Mouse (Mus musculus): ENCODE measurements at regions not wholly inside any gene's neighbourhood (a gene's known extent, or its start where the extent isn't known, plus 50 kb on each side); places are given as distances from the start of the nearest gene placed in this dataset.

- Histone ChIP-seq H3K9me3 (ENCODE audit: low read length) (no peaks in the 10 kb centered on the region), H3K27me3 (ENCODE audit: insufficient read depth, low read length) (no peaks in the 10 kb centered on the region), H3K4me1 (replicated peaks; ENCODE audit: low read depth, low read length) (no peaks in the 10 kb centered on the region), H3K36me3 (ENCODE audit: insufficient read depth, low read length) (no peaks in the 10 kb centered on the region), H3K4me3 (replicated peaks; ENCODE audit: low read length) (no peak overlapping the region)
- TF ChIP-seq NANOG (IDR thresholded peaks at IDR 0.05; ENCODE audit: borderline replicate concordance, low read length): no peak
- TF ChIP-seq POU5F1 (IDR thresholded peaks at IDR 0.05; ENCODE audit: borderline replicate concordance, low read length): no peak
Observed at GRCm38 (mm10) chr6:16551131-16551530, 347.1 kb downstream of the Tfec start.

GRCm38 (mm10) chr6:16550445-16550844 is 347.8 kb downstream of the Tfec start:
- no peak overlapping the region for H3K4me3 ChIP-seq (replicated peaks; ENCODE audit: low read length)
- H3K9me3 ChIP-seq (ENCODE audit: low read length): no peaks in the 10 kb centered on the region
- no peaks in the 10 kb centered on the region for H3K4me1 ChIP-seq (replicated peaks; ENCODE audit: low read depth, low read length)
- no peaks in the 10 kb centered on the region for H3K27me3 ChIP-seq (ENCODE audit: insufficient read depth, low read length)
- H3K36me3 ChIP-seq (ENCODE audit: insufficient read depth, low read length): no peaks in the 10 kb centered on the region
- TF ChIP-seq CTCF (conservative IDR thresholded peaks at IDR 0.05; ENCODE audit: low read length) (no peak), NANOG (IDR thresholded peaks at IDR 0.05; ENCODE audit: borderline replicate concordance, low read length) (no peak), POU5F1 (IDR thresholded peaks at IDR 0.05; ENCODE audit: borderline replicate concordance, low read length) (no peak)

DNA sequence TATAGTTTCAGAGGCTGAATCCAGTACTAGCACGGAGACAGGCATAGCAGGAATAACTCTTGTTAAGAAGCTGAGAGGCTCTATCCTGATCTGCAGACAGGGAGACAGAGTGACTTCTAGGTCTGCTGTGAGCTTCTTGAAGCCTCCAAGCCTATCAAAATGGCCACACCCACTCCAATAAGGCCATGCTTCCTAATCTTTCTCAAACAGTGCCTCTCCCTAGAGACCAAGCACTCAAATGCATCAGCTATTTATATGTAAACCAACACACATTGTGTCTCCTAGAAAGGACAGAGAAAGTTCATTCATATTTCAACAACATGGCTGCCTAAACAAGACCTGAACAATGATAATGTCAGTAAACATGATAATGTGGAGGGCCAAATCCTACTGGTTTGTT is 384.2 kb downstream of the Tfec start:
- no peak for TF ChIP-seq NANOG (IDR thresholded peaks at IDR 0.05; ENCODE audit: borderline replicate concordance, low read length)
- no peak for TF ChIP-seq POU5F1 (IDR thresholded peaks at IDR 0.05; ENCODE audit: borderline replicate concordance, low read length)
- TF ChIP-seq CTCF (conservative IDR thresholded peaks at IDR 0.05; ENCODE audit: low read length): no peak
- Histone ChIP-seq H3K9me3 (ENCODE audit: low read length) (peaks cover 24% of the 10 kb centered on the region), H3K4me1 (replicated peaks; ENCODE audit: low read depth, low read length) (peaks cover 7% of the 10 kb centered on the region), H3K27me3 (ENCODE audit: insufficient read depth, low read length) (no peaks in the 10 kb centered on the region), H3K36me3 (ENCODE audit: insufficient read depth, low read length) (no peaks in the 10 kb centered on the region), H3K4me3 (replicated peaks; ENCODE audit: low read length) (no peak overlapping the region)

GRCm38 (mm10) chr6:16513541-16513940 is 384.7 kb downstream of the Tfec start:
- peaks cover 24% of the 10 kb centered on the region for H3K9me3 ChIP-seq (ENCODE audit: low read length)
- H3K27me3 ChIP-seq (ENCODE audit: insufficient read depth, low read length): no peaks in the 10 kb centered on the region
- peaks cover 7% of the 10 kb centered on the region for H3K4me1 ChIP-seq (replicated peaks; ENCODE audit: low read depth, low read length)
- H3K4me3 ChIP-seq (replicated peaks; ENCODE audit: low read length): no peak overlapping the region
- TF ChIP-seq POU5F1 (IDR thresholded peaks at IDR 0.05; ENCODE audit: borderline replicate concordance, low read length) (no peak), CTCF (conservative IDR thresholded peaks at IDR 0.05; ENCODE audit: low read length) (no peak), NANOG (IDR thresholded peaks at IDR 0.05; ENCODE audit: borderline replicate concordance, low read length) (no peak)
- H3K36me3 ChIP-seq (ENCODE audit: insufficient read depth, low read length): no peaks in the 10 kb centered on the region

GRCm38 (mm10) chr6:16503836-16504235 is 394.4 kb downstream of the Tfec start:
- H3K4me1 ChIP-seq (replicated peaks; ENCODE audit: low read depth, low read length): no peaks in the 10 kb centered on the region
- H3K9me3 ChIP-seq (ENCODE audit: low read length): peaks cover 6% of the 10 kb centered on the region
- no peaks in the 10 kb centered on the region for H3K27me3 ChIP-seq (ENCODE audit: insufficient read depth, low read length)
- no peak overlapping the region for H3K4me3 ChIP-seq (replicated peaks; ENCODE audit: low read length)
- no peak for TF ChIP-seq POU5F1 (IDR thresholded peaks at IDR 0.05; ENCODE audit: borderline replicate concordance, low read length)
- TF ChIP-seq NANOG (IDR thresholded peaks at IDR 0.05; ENCODE audit: borderline replicate concordance, low read length): no peak
- no peak for TF ChIP-seq CTCF (conservative IDR thresholded peaks at IDR 0.05; ENCODE audit: low read length)
- H3K36me3 ChIP-seq (ENCODE audit: insufficient read depth, low read length): no peaks in the 10 kb centered on the region

GRCm38 (mm10) chr6:16487015-16487630 is 411.1 kb downstream of the Tfec start:
- Histone ChIP-seq H3K4me3 (replicated peaks; ENCODE audit: low read length) (no peak overlapping the region), H3K9me3 (ENCODE audit: low read length) (no peaks in the 10 kb centered on the region), H3K27me3 (ENCODE audit: insufficient read depth, low read length) (no peaks in the 10 kb centered on the region), H3K4me1 (replicated peaks; ENCODE audit: low read depth, low read length) (no peaks in the 10 kb centered on the region), H3K36me3 (ENCODE audit: insufficient read depth, low read length) (no peaks in the 10 kb centered on the region)
- TF ChIP-seq POU5F1 (IDR thresholded peaks at IDR 0.05; ENCODE audit: borderline replicate concordance, low read length) (no peak), CTCF (conservative IDR thresholded peaks at IDR 0.05; ENCODE audit: low read length) (no peak), NANOG (IDR thresholded peaks at IDR 0.05; ENCODE audit: borderline replicate concordance, low read length) (no peak)

GRCm38 (mm10) chr6:16483295-16483694 is 414.9 kb downstream of the Tfec start:
- no peaks in the 10 kb centered on the region for H3K36me3 ChIP-seq (ENCODE audit: insufficient read depth, low read length)
- H3K4me1 ChIP-seq (replicated peaks; ENCODE audit: low read depth, low read length): no peaks in the 10 kb centered on the region
- H3K9me3 ChIP-seq (ENCODE audit: low read length): 0 out of 2 replicates have a peak, but pooled peaks cover 3% of the 10 kb centered on the region
- TF ChIP-seq CTCF (conservative IDR thresholded peaks at IDR 0.05; ENCODE audit: low read length): no peak
- TF ChIP-seq NANOG (IDR thresholded peaks at IDR 0.05; ENCODE audit: borderline replicate concordance, low read length): no peak
- no peak overlapping the region for H3K4me3 ChIP-seq (replicated peaks; ENCODE audit: low read length)
- no peaks in the 10 kb centered on the region for H3K27me3 ChIP-seq (ENCODE audit: insufficient read depth, low read length)

- H3K4me1 ChIP-seq (replicated peaks; ENCODE audit: low read depth, low read length): no peaks in the 10 kb centered on the region
- H3K9me3 ChIP-seq (ENCODE audit: low read length): no peaks in the 10 kb centered on the region
- H3K4me3 ChIP-seq (replicated peaks; ENCODE audit: low read length): no peak overlapping the region
- TF ChIP-seq POU5F1 (IDR thresholded peaks at IDR 0.05; ENCODE audit: borderline replicate concordance, low read length) (no peak), CTCF (conservative IDR thresholded peaks at IDR 0.05; ENCODE audit: low read length) (no peak), NANOG (IDR thresholded peaks at IDR 0.05; ENCODE audit: borderline replicate concordance, low read length) (no peak)
- H3K27me3 ChIP-seq (ENCODE audit: insufficient read depth, low read length): no peaks in the 10 kb centered on the region
- H3K36me3 ChIP-seq (ENCODE audit: insufficient read depth, low read length): no peaks in the 10 kb centered on the region
Observed at GRCm38 (mm10) chr6:16468693-16469375, 429.4 kb downstream of the Tfec start.

DNA sequence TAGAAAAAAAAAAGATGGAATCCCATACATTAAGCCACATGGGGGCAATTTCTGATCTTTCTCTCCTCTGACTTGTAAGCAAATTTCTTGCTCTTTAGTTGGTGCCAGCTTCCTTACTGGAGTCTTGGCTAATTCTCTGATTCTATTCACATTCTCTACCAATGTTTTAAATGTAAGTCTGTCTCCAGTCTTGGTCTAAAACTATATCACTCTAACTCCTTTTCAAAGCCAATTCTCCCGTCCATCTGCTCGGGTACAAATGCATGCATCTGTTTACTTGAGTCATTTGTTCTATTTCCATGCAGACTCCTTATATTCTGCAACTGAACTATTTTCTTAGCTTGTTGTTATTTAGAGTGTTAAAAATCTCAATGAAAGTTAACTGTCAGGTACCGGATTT is 440.0 kb downstream of the Tfec start:
- H3K9me3 ChIP-seq (ENCODE audit: low read length): no peaks in the 10 kb centered on the region
- H3K4me1 ChIP-seq (replicated peaks; ENCODE audit: low read depth, low read length): no peaks in the 10 kb centered on the region
- H3K4me3 ChIP-seq (replicated peaks; ENCODE audit: low read length): no peak overlapping the region
- H3K36me3 ChIP-seq (ENCODE audit: insufficient read depth, low read length): no peaks in the 10 kb centered on the region
- no peaks in the 10 kb centered on the region for H3K27me3 ChIP-seq (ENCODE audit: insufficient read depth, low read length)
- TF ChIP-seq POU5F1 (IDR thresholded peaks at IDR 0.05; ENCODE audit: borderline replicate concordance, low read length) (no peak), NANOG (IDR thresholded peaks at IDR 0.05; ENCODE audit: borderline replicate concordance, low read length) (no peak), CTCF (conservative IDR thresholded peaks at IDR 0.05; ENCODE audit: low read length) (no peak)
